Mouse (Mus musculus) mesoderm, embryonic 11.5 days (tissue): Measurements from ENCODE around the gene Ube2e1.
A peak's percentile ranks its signal among the peaks of the same experiment; 100 is the strongest.

Experiments
- DNase-seq: peaks from one replicate; pipeline ENCODE4 v3.0.0-alpha.2; 2012; ENCODE audit warnings: low read depth, low spot score

Ube2e1 gene

DNA sequence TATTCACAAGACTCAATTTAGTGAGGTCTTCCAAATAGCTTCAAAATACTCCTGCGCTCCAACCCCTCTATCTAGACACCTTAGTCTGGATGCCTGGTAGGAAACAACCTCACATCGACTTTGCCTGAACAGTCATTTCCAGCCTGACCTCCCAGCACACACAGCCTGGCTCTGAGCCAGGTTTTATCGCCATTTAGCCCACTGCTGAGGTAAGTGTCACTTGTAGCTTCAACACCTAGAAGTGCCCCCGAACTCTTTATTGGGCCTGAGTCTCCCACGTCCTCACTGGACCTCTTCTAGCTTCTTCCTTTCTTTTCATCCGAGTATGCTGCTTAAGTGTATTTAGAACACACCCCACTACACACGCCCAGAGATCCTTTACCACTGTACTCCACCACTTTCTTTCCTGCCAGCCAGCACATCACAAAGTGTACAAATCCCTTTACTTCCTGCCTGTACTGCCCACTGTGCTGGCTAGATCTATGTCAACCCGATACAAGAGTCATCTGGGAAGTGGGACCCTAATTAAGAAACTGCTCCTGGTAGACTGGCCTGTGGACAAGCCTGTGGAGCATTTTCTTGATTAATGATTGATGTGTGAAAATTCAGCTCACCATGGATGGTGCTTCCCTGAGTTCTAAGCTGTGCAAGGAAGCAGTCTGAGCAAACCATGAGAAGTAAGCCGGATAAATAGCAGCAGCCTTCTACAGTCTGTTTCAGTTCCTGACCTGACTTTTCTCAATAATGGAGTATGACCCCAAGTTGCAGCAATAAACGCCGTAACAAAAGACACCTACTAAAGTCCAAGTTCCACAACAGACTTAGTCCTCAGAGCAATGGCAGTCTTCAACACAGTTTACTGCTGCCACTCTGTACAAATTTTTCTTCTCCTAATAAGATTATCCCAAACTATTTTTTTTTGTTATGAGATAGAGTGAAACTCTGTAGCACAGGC lies 13.9 kb downstream of the Ube2e1 start:
- no peak for DNase-seq

DNA sequence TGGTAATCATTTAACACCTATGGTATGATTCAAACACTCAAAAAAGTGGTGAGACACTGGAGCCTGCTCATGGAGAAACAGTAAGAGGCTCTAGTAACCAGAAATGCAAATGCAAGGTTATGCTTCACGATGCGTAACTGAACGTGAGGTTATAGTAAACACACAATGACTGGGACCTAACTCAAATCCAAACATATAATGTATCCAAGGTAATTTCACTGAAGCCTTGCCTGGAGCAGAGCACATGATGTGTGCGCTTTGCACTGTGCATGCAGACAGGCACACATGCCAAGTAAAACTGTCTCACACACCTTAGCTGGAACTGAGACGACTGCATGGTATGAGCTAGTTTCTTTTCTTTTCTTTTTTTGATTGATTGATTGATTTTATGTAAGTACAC lies 27.5 kb downstream of the Ube2e1 start:
- DNase-seq = no peak

DNA sequence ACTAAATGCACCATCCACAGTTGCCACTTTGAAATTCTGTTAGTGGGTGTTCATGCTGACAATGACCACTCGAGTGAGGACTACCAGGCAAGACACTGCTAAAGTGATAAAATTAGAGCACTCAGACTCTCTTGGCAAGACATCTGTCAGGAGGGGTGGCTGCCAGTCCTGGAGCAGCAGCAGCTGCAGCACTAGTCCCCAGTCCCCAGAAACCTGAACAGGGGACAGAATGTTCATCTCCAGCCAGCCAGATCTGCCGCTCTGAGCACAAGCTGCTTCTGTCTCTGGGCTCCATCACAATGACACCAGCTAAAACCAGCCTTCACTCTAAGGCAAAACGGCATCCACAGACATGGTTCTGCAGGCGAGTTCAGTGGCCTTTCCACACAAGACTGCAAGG lies 28.4 kb downstream of the Ube2e1 start:
- no peak for DNase-seq

DNA sequence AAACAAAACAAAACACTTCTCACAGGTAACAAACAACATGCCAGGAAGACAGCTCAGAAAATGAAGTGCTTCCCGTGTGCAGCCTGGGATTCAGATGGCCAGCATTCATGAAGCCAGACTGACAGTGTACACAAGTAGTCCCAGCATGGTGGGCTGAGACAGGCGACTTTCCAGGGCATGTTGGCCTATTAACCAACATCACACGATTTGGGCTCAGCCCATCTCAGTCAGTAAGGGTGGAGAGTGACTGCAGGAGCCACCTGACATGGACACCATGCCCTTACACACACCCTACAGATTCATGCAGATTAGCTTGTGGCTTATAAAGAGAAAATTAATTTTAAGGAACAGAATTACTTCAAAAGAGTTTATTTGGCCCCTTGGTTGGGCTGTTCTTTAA lies 28.9 kb downstream of the Ube2e1 start:
- DNase-seq = no peak

DNA sequence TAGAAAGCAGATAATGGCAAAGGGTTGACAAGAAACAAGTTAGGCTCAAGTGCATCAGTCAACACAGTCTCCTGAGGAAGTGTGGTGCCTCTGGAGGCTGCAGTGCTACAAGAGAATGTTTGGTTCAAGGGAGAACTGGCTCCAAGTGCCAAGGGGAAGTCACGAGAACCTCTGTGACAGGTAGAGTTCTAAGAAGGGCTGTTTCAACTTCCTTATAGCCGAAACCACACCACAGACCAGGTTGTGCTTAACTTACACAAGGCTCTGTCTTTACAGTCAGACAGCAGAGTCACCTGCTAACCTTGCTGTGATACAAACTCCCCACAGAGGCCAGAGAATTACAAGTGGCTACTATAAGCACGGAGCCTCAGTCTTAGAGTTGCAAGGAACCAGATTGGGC lies 30.1 kb downstream of the Ube2e1 start:
- no peak for DNase-seq

DNA sequence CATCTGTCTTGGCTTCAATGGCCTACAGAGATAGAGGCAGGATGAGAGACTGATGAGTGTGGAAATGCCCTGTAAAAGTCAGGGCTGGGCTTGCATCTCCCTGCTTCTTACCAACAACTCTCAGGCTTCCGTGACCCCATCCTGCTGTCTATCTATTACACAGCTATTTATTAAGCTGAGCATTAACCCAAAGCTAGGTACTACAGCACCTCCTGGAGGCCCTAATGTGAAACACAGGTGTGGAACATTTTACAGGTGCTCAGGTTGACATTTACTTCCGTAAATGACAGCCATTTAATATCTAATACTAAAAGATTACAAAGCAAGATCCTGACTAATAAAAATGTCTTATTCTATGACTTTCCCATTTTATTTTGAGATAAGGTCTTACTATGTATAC lies 31.0 kb downstream of the Ube2e1 start:
- DNase-seq = no peak

DNA sequence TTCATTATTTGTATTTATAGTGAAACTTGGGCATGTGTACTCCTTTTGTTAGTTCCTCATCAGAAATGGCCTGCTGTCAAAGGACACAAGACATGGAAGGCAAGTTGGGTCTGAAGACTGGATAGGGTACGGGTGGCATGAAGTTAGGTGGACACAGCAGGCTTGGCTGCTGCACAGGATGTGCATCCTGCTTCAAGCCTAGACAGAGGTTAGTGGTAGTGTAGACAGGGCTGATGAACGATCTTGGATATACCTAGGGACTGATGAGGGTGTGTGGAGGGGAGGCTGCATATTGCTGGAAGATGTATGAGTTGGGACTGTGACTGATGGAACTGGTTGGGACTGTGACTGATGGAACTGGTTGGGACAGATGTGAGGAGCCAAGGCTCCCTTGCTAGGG lies 32.8 kb downstream of the Ube2e1 start:
- DNase-seq = no peak

DNA sequence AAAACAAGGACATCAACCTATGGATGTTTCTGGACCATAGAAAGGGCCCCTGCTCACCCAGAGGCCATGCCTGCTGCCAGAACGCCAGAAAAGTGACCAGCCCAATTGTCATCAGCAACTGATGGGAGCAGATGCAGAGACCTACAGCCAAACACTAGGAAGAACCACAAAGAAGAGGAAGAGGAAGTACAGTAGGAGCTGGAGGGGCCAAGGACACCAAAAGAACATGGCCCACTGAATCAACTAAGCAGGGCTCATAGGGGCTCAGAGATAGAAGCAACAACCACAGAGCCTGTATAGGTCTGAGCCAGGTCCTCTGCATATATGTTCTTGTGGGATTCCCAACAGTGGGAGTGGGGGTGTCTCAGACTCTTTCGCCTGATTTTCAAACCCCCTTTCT lies 34.2 kb downstream of the Ube2e1 start:
- DNase-seq = no peak

DNA sequence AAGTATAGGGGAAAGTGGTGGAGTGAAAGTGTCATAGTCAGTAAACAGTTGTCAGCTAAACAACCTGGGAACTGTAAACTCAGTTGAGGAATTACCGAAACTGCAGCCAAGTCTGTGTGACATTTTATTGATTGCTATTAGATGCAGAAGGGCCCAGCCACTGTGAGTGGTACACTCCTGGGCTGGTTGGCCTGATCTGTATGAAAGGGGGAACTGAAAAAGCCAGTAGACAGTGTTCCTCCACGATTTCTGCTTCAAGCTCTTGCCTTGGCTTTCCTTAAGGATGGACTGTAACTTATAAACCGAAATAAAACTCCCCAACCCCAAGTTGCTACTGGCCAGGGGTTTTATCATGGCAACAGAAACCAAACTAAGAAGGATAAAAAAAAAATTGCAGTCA lies 39.1 kb downstream of the Ube2e1 start:
- no peak for DNase-seq

DNA sequence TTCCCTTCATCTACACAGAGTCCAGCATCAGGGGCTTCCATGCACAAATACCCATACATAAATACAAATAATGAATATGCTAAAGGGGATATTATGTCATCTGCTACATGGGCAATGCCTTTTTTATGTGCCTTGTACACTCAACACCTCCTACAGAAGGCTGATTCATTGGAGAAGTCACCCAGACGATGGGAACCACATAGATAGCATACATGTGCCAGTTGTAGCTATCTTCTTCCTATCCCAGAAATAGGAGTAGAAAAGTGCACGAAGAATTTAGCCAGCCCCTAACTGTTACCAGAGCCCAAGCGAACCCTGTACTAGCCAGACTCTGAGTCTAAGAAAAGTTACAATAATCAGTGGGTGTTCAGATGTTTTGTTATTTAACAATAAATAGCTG lies 39.5 kb downstream of the Ube2e1 start:
- DNase-seq = no peak

DNA sequence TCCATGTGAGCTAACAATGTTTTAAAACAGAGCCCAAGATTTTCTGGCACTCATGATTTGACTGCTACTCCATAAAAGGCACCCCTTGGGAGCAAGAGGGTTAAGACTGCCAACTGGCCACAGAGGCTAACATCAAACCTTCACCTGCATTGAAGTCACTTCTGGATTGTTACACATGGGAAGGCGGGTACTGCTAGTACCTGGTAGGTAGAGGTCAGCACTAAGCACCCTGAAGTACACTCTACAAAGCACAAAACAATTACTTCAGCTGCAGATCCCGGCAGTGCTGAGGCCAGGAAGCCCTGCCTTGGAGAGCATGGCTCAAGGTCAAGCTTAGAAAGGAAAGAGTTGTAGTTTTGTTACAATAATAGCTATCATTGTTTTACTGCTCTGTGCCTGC lies 44.3 kb downstream of the Ube2e1 start:
- DNase-seq = no peak

DNA sequence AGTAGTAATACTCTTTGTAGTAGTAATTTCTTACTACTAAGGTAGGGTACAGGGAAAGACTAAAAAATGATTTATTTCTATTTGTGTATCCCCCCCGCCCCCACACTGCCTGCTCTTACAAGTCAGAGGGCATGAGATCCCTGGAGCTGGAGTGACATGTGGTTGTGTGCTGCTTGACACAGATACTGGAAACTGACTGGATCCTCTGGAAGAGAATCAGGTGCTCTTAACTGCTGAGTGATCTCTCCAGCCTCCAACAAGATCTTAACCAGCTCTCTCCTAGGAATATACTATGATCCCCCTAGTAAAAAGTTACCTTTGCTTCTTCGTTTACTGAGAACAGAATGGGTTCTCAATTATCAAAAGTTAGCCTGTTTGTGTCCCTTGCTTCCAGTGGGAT lies 45.2 kb downstream of the Ube2e1 start:
- DNase-seq = no peak

DNA sequence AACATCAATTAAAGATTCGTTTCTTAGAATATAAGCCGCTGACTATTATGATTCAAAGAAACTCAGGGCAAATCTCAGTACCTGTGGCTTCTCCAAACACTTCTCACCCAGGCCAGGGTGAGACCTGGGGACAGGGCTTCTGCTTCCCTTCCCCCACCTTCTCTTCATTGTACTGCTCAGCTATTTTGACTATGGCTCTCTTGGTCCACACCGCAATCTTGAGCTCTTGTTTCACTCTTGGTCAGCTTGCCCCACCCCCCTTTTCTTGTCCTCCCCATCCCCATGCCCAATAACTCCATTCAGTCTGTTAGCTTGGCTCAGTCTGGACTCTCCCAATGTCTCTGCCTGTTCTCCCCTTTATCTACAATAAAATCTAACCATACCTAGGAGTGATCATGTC lies 46.2 kb downstream of the Ube2e1 start:
- DNase-seq = no peak

DNA sequence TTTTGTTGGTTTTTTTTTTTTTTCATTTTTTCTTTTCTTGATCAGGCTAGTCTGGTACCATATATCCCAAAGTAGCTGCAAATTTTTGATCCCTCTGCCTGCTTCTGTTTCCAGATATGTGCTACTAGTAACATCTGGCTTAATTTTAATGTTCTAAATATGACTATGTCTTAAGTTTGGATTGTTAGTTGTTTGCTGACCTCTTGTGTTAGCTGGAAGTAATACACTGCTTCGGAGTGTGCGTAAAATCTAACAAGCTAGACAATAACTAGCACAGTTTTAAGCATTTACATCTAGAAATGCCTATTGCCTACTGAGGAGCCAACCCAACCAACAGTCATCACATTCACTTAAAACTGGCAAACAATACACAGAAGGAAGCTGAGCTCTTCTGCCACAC lies 47.1 kb downstream of the Ube2e1 start:
- no peak for DNase-seq

DNA sequence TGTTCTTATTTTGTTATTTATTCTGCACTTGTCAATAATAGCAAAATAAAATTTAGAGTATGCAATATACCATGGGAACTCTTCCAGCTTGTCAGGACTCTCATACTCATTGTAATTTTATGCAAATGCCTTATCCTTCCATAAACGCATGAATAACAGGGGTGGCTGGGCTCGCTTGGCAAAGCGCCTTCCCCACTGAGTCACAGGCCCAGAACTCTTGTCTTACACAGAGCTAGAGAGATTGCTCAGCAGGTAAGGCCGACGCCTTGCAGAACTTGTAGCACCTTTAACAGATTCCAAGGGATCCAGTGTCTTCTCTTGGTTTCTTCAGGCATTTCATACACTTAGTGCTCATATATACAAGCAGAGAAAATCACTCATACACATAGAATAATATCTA lies 51.3 kb downstream of the Ube2e1 start:
- no peak for DNase-seq

DNA sequence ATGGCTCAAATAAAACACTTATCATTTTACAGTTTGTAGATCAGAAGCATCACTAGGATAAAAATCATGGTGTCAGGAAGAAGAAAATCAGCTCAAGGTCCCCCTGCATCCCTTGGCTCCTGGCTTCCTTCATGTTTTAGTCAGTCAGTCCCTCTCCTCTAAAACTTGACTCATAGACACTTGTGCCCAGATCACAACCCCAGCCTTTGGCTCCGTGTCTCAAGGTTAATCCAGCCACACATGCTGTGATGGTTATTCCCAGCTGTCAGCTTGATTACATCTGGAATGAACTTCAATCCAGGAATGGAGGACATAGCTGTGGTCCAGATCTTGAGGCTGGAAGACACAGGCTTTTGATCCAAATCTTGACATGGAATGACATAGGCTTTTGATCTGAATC lies 57.1 kb downstream of the Ube2e1 start:
- DNase-seq = no peak

DNA sequence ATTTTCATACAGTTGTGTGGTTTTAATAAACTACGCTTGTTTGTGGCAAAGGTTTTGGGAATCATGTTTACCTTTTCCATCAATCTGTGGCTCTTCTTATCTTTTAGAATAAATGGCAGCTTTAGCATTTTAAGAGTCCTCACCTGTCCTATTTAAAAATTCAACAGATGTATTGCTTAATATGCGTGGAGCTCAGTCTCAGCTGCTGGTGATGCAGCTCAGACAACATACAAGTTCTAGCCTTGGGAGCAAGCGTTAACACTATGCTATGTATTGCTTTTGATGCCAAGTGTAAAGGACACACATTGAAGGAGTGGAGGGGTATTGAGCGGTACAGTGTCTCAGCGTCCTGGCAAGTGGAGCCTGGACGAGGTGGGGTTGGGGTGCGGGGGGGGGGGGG lies 60.0 kb downstream of the Ube2e1 start:
- no peak for DNase-seq

DNA sequence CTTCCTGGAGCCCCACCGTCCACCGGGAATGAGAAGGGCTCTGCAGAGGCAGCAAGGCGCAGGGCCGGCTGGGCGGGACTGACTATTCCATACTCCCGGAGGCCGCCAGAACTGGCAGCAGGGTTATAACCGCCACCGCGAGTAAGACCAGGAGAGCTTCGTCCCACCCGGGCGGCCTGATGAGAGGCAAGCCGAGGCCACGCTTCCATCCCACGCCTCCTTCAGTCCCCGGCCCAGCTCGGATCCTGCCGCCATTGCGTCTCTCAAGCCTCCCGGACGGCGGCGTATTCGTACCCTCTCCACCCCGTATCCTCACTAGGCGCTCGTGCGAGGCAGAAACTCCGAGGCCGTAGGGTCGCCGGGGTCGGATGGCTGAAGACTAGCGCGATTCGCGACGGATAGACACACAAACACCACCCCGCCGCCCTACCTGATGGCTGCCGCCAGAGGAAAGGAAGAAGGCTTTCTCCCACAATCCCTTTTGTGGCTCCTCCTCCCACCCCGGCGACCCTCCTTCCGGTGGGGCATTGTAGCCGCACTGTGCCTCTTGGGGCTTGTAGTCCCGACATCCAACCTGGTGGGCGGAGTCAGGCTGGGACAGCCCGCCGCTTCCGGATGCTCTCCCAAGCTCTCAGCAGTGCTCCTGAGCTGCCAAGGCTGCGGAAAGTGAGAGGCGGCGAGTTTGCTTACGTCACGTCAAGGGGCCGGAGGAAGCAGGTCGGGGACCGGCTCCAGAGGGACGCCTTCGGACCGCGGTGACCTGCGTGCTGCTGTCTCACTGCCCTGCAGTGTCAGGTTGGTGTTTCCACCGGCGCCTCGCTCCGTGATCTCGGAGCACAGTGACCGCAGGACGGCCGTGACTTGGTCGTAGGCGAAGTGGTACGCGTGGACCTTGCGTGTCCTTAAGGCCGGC lies 60.9 kb downstream of the Ube2e1 start, which contains the start of the genes Nkiras1 and Rpl15:
Nkiras1 (plus strand) TSS at position 608 of the 913 bp plus-strand sequence.
Rpl15 (minus strand) TSS at position 863 of the 913 bp plus-strand sequence.
- peak; percentile 99 for DNase-seq

DNA sequence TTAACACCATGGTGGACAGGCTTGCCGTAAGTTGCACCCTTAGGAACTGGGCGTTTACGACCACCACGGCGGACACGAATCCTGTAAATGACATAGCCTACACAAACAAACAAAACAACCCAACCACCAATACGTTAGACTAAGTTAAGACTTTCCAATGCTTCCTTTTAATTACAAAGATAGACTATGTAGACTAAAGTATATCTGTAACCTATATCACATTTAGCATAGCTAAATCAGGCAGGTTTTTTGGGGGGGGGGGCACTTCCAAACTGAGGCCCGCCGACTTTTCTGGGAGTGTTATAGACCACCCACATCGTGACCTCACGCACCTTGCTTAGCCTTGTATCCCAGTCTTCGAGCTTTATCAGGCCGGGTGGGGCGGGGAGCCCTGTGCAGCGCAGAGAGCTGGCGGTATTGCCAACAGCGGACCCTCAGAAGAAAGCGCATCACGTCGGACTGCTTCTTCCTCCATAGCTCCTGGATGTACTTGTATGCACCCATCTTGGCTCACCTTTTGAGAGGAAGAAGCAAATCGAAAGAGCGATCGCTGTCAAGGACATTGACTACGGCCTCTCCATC lies 61.6 kb downstream of the Ube2e1 start:
- peak; percentile 33 for DNase-seq

DNA sequence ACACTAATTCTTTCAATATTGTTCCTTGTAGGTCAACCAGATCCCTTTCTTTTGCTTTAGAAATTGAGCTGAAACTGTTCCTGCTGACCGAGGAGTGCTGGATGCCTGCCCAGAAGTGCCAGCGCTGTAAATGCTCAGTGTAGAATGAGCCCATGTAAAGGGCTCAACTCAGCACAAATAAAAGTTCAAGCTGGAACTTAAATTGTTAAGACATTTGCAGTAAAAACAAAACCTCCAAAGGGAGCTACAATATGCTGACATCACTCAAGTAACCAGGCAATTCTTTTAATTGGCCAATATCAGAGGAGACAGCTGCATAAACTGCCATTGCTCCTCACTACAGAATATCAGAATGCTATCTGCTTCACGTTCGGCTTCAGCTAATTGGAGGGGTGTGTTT lies 68.2 kb downstream of the Ube2e1 start:
- no peak for DNase-seq

DNA sequence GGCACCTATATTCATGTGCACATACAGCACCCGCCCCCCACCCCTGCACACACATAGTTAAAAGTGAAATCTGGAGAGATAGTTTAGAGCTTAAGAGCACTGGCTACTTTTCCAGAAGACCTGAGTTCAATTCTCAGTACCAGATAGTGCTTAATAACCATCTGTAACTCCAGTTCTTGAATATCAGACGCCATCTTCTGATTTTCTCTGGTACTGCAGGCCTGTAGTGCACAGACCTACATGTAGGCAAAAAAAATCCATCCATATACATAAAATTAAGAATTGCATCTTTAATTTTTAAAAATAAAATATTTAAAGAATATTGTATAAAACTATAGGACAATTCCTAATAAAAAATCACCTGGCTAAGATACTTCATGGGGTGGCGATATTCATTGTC lies 70.5 kb downstream of the Ube2e1 start:
- DNase-seq = no peak

DNA sequence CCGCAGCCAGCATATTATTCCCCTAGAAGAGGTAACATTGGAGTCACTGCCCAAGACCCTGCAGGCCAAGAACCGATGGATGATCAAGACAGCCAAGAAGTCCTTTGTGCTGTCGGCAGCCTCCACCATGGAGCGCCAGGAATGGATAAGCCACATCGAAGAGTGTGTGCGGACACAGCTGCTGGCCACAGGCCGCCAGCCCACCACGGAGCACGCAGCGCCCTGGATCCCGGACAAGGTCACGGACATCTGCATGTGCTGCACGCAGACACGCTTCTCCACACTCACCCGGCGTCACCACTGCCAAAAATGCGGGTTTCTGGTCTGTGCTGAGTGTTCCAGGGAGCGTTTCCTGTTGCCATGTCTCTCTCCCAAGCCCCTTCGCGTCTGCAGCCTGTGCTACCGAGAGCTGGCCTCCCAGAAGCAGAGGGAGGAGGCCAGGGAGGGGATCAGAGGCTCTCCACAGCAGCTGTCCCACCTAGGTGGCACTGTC lies 89.0 kb downstream of the Ube2e1 start:
- DNase-seq = no peak
